Mouse (Mus musculus) MEL (cell line): ENCODE measurements around the gene Npffr2.

Experiments
- CTCF ChIP-seq, 3 experiments: IDR thresholded peaks in 2 of 3; conservative IDR thresholded peaks in 1 of 3; 2 replicates each; pipeline ENCODE4 v1.5.1; 2011 to 2012; ENCODE audit warnings: low read length in 3 of 3, low read depth in 2 of 3, mild to moderate bottlenecking in 2 of 3, improper control_type of control experiment in 1 of 3, inconsistent platforms in 1 of 3, mixed read lengths in 1 of 3, moderate library complexity in 1 of 3; ENCODE audit not compliant: control insufficient read depth in 1 of 3, insufficient read depth in 1 of 3, poor library complexity in 1 of 3, severe bottlenecking in 1 of 3
- E2F4 ChIP-seq: IDR thresholded peaks from 2 replicates; pipeline ENCODE4 v1.6.1; 2011; ENCODE audit warnings: low read depth, low read length, improper control_type of control experiment, borderline replicate concordance
- EP300 ChIP-seq, 2 experiments: IDR thresholded peaks; 2 replicates each; pipeline ENCODE4 v1.6.1; 2011; ENCODE audit warnings: improper control_type of control experiment in 2 of 2, low read length in 2 of 2, low read depth in 1 of 2, mild to moderate bottlenecking in 1 of 2
- GABPA ChIP-seq: IDR thresholded peaks from 2 replicates; pipeline ENCODE4 v1.6.1; 2012; ENCODE audit warnings: low read depth, mild to moderate bottlenecking, inconsistent platforms, low read length, improper control_type of control experiment, moderate library complexity
- GATA1 ChIP-seq: IDR thresholded peaks from 2 replicates; pipeline ENCODE4 v1.6.1; 2011; ENCODE audit warnings: low read depth, low read length, improper control_type of control experiment
- MAX ChIP-seq: IDR thresholded peaks from 2 replicates; pipeline ENCODE4 v1.6.1; 2011; ENCODE audit warnings: low read length, improper control_type of control experiment
- MEF2A ChIP-seq: IDR thresholded peaks from 2 replicates; pipeline ENCODE4 v1.6.1; 2014; ENCODE audit warnings: low read depth, mild to moderate bottlenecking, inconsistent platforms, low read length, improper control_type of control experiment; ENCODE audit not compliant: poor library complexity, insufficient replicate concordance, severe bottlenecking; ENCODE audit errors: extremely low read depth
- MYC ChIP-seq: IDR thresholded peaks from 2 replicates; pipeline ENCODE4 v1.6.1; 2011; ENCODE audit warnings: low read depth, mild to moderate bottlenecking, low read length, improper control_type of control experiment, moderate library complexity
- NELFE ChIP-seq: IDR thresholded peaks from 2 replicates; pipeline ENCODE4 v1.6.1; 2011; ENCODE audit warnings: low read depth, low read length, improper control_type of control experiment
- POLR2A ChIP-seq, 2 experiments: IDR thresholded peaks; 2 replicates each; pipeline ENCODE4 v1.6.1; 2011 to 2012; ENCODE audit warnings: low read length in 2 of 2, mild to moderate bottlenecking in 2 of 2, control low read depth in 1 of 2, improper control_type of control experiment in 1 of 2, low read depth in 1 of 2, moderate library complexity in 1 of 2; ENCODE audit not compliant: control insufficient read depth in 1 of 2, insufficient read depth in 1 of 2, poor library complexity in 1 of 2
- SMC3 ChIP-seq: IDR thresholded peaks from 2 replicates; pipeline ENCODE4 v1.6.1; 2011; ENCODE audit warnings: low read depth, low read length, improper control_type of control experiment
- TBP ChIP-seq: IDR thresholded peaks from 2 replicates; pipeline ENCODE4 v1.8.0; 2011; ENCODE audit warnings: low read depth, low read length, improper control_type of control experiment
- USF1 ChIP-seq: IDR thresholded peaks from 2 replicates; pipeline ENCODE4 v1.6.1; 2014; ENCODE audit warnings: low read depth, mild to moderate bottlenecking, inconsistent platforms, low read length, improper control_type of control experiment, moderate library complexity
- ZNF384 ChIP-seq: IDR thresholded peaks from 2 replicates; pipeline ENCODE4 v1.6.1; 2012; ENCODE audit warnings: low read depth, mild to moderate bottlenecking, inconsistent platforms, low read length, improper control_type of control experiment

GRCm38 (mm10) chr5:89612262-89612661, 85.0 kb downstream of the Npffr2 start:
- no peak for TF ChIP-seq POLR2A (IDR thresholded peaks at IDR 0.05; ENCODE audit: control insufficient read depth in 1 of 2, insufficient read depth in 1 of 2, low read depth in 1 of 2, low read length in 2 of 2, poor library complexity in 1 of 2)
- no peak for TF ChIP-seq NELFE
- TF ChIP-seq CTCF (IDR thresholded peaks at IDR 0.05 in 2 of 3, conservative IDR thresholded peaks at IDR 0.05 in 1 of 3; ENCODE audit: control insufficient read depth in 1 of 3, insufficient read depth in 1 of 3, low read depth in 2 of 3, low read length in 3 of 3, poor library complexity in 1 of 3, severe bottlenecking in 1 of 3) = no peak
- TF ChIP-seq GABPA = no peak
- TF ChIP-seq MEF2A = no peak
- TF ChIP-seq MYC = no peak
- no peak for TF ChIP-seq EP300 (IDR thresholded peaks at IDR 0.05; ENCODE audit: low read depth in 1 of 2, low read length in 2 of 2)
- TF ChIP-seq MAX = no peak
- TF ChIP-seq TBP = no peak
- no peak for TF ChIP-seq GATA1
- TF ChIP-seq SMC3 = no peak
- TF ChIP-seq E2F4 = no peak
- TF ChIP-seq USF1 = no peak
- TF ChIP-seq ZNF384 = no peak
